In the genomic region with DNA sequence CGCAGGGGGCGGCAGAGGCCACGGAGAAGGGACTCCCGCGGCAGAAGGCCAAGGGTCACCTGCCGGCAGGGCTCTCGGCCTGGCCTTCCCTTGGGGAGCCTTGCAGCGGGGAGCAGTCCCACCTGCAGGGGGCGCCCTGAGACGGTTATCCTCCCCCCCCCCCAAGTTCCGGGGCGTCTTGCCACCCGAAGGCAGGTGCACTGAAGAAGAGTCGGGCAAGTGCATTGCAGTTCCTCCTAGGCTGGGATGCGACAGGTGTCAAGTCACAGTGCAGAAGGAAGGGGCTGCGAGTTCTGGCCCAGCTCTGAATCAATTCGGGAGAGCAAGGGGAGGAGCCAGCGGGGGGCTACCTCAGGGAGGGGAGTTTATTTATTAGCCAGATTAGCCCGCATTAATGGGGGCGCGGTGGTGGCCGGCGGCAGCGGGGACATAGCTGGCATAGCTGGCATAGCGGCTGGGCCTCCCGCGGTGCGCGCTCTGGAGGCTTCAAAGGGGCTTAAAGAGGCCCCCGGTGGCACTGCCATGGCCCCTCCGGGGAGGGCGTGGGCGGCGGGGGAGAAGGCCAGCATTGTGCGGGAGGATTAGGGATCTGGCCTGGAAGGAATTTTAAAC, we compare ENCODE assay signal across 8 mouse cellular contexts.
A peak's percentile ranks its signal among the peaks of the same experiment; 100 is the strongest.
DNase-seq lines count a peak whose midpoint lies in the region; ATAC-seq lines count a peak whose summit lies in the region.

No protein-coding gene starts in this region.

- H3K4me3 ChIP-seq in embryonic facial prominence, embryonic 13.5 days: peak overlapping the region; percentile 16
- no peak overlapping the region for H3K4me3 ChIP-seq in intestine, embryonic 15.5 days (replicated peaks)
- H3K4me3 ChIP-seq in liver, embryonic 15.5 days (replicated peaks): no peak overlapping the region
- H3K4me3 ChIP-seq in stomach, embryonic 15.5 days (replicated peaks): no peak overlapping the region

- ATAC-seq in embryonic facial prominence, embryonic 13.5 days (ENCODE audit: insufficient number of reproducible peaks, insufficient read depth, low FRiP score, low TSS enrichment, low read depth): peak; percentile 20; the same call in 1 of the 2 replicates
- 0 out of 2 replicates have a peak, but pooled peaks have one; percentile 16 for ATAC-seq in intestine, embryonic 15.5 days
- no peak for ATAC-seq in liver, embryonic 15.5 days (ENCODE audit: insufficient read depth)
- no peak for ATAC-seq in stomach, embryonic 15.5 days (ENCODE audit: insufficient read depth, low FRiP score, low read depth)
- no peak for ATAC-seq in frontal cortex, adult (ENCODE audit: low TSS enrichment)

- H3K36me3 ChIP-seq in embryonic facial prominence, embryonic 13.5 days: no peaks in the 10 kb centered on the region
- H3K36me3 ChIP-seq in intestine, embryonic 15.5 days: no peaks in the 10 kb centered on the region
- no peaks in the 10 kb centered on the region for H3K36me3 ChIP-seq in liver, embryonic 15.5 days (replicated peaks)
- no peaks in the 10 kb centered on the region for H3K36me3 ChIP-seq in stomach, embryonic 15.5 days

- H3K27me3 ChIP-seq in embryonic facial prominence, embryonic 13.5 days: peaks cover 20% of the 10 kb centered on the region
- H3K27me3 ChIP-seq in intestine, embryonic 15.5 days (replicated peaks): peaks cover 9% of the 10 kb centered on the region; the same call in 1 of the 2 replicates
- H3K27me3 ChIP-seq in liver, embryonic 15.5 days: peaks cover 46% of the 10 kb centered on the region
- H3K27me3 ChIP-seq in stomach, embryonic 15.5 days (replicated peaks): peaks cover 3% of the 10 kb centered on the region; the same call in 1 of the 2 replicates

- no peaks in the 10 kb centered on the region for H3K9me3 ChIP-seq in embryonic facial prominence, embryonic 13.5 days
- H3K9me3 ChIP-seq in intestine, embryonic 15.5 days: no peaks in the 10 kb centered on the region
- no peaks in the 10 kb centered on the region for H3K9me3 ChIP-seq in liver, embryonic 15.5 days (replicated peaks)
- H3K9me3 ChIP-seq in stomach, embryonic 15.5 days: no peaks in the 10 kb centered on the region

- peak; percentile 28 for DNase-seq in right cerebral cortex, postnatal 14 days
- DNase-seq in right cerebral cortex, postnatal 36 days (ENCODE audit: low spot score in 2 of 2): no peak
- no peak for DNase-seq in urinary bladder, adult 18-20 months (ENCODE audit: low spot score in 2 of 2)

- 0 out of 2 replicates have a peak overlapping the region, but pooled peaks have one; percentile 11 for H3K9ac ChIP-seq in embryonic facial prominence, embryonic 13.5 days
- H3K9ac ChIP-seq in intestine, embryonic 15.5 days: no peak overlapping the region
- no peak overlapping the region for H3K9ac ChIP-seq in liver, embryonic 15.5 days
- H3K9ac ChIP-seq in stomach, embryonic 15.5 days: no peak overlapping the region

- 2% methylated on average over 35 of the region's 35 CpGs for WGBS in embryonic facial prominence, embryonic 13.5 days
- WGBS in intestine, embryonic 15.5 days: 10% methylated on average over 35 of the region's 35 CpGs
- WGBS in liver, embryonic 15.5 days (ENCODE audit: insufficient replicate concordance): 15% methylated on average over 35 of the region's 35 CpGs
- WGBS in stomach, embryonic 15.5 days: 7% methylated on average over 35 of the region's 35 CpGs

- peak overlapping the region; percentile 50 for H3K4me2 ChIP-seq in embryonic facial prominence, embryonic 13.5 days
- peak overlapping the region; percentile 42 for H3K4me2 ChIP-seq in intestine, embryonic 15.5 days (replicated peaks)
- peak overlapping the region; percentile 25; the same call in 1 of the 2 replicates for H3K4me2 ChIP-seq in liver, embryonic 15.5 days
- peak overlapping the region; percentile 16 for H3K4me2 ChIP-seq in stomach, embryonic 15.5 days

- H3K27ac ChIP-seq in embryonic facial prominence, embryonic 13.5 days: 0 out of 2 replicates have a peak overlapping the region, but pooled peaks have one; percentile 58
- no peak overlapping the region for H3K27ac ChIP-seq in intestine, embryonic 15.5 days
- H3K27ac ChIP-seq in liver, embryonic 15.5 days (replicated peaks): no peak overlapping the region
- H3K27ac ChIP-seq in stomach, embryonic 15.5 days: no peak overlapping the region

- H3K4me1 ChIP-seq in embryonic facial prominence, embryonic 13.5 days: peaks cover 32% of the 10 kb centered on the region
- peaks cover 28% of the 10 kb centered on the region for H3K4me1 ChIP-seq in intestine, embryonic 15.5 days (replicated peaks)
- no peaks in the 10 kb centered on the region for H3K4me1 ChIP-seq in liver, embryonic 15.5 days (replicated peaks)
- peaks cover 29% of the 10 kb centered on the region for H3K4me1 ChIP-seq in stomach, embryonic 15.5 days

Comparison
In these comparisons a context has a peak if more than half of its experiments do, and no peak if none do; other contexts are left out.
1. ATAC-seq: peak in embryonic facial prominence, embryonic 13.5 days (single experiment) and intestine, embryonic 15.5 days (single experiment); none in liver, embryonic 15.5 days (single experiment), stomach, embryonic 15.5 days (single experiment) and frontal cortex, adult (single experiment).
2. Peak in every context shown above with its lines, with median percentiles within 50 percentile points of each other: H3K4me2 ChIP-seq.